Mouse (Mus musculus): ENCODE measurements around the gene Aldh1a7. TPM values are rescaled to one million over a fixed set of nuclear protein-coding genes. Genes with fewer than 3 reads are reported as not detected.

Gene Aldh1a7
- polyA plus RNA-seq (2012; rRNA removed): 0.66 and 0.92 TPM in 2 replicates

GRCm38 (mm10) chr19:20727381-20727780 is at the start of gene Aldh1a7:
Gene Aldh1a7, minus strand, starts transcription at chr19:20727562.
- TF ChIP-seq CTCF (IDR thresholded peaks at IDR 0.05; ENCODE audit: extremely low read depth, insufficient read depth, low read length): no peak
- TF ChIP-seq POLR2A (IDR thresholded peaks at IDR 0.05; ENCODE audit: extremely low read depth, insufficient read depth, low read length): no peak
- no peaks in the 10 kb centered on the region for H3K4me1 ChIP-seq (ENCODE audit: control insufficient read depth, insufficient read depth, low read length)
- H3K27ac ChIP-seq (ENCODE audit: insufficient read depth, low read length): no peak within 1 kb of the TSS
- no peak within 1 kb of the TSS for H3K4me3 ChIP-seq (ENCODE audit: insufficient read depth, low read length)

DNA sequence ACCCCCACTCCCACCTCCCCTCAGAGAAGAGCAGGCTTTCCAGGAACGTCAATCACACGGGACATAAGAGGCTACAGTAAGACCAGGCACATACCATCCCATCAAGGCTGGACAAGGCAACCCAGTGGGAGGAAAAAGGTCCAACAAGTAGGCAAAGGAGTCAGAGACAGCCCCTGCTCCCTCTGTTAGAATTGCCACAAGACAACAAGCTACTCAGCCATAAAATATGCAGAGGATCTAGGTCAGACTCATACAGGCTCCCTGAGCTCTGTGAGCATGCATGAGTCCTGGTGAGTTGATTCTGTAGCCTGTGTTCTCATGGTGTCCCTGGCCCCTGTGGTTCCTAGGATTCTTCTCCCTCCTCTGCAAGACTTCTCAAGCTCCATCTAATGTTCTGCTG is 48.3 kb upstream of the Aldh1a7 start:
- H3K27ac ChIP-seq (ENCODE audit: insufficient read depth, low read length): no peak overlapping the region
- H3K4me1 ChIP-seq (ENCODE audit: control insufficient read depth, insufficient read depth, low read length): no peaks in the 10 kb centered on the region
- H3K4me3 ChIP-seq (ENCODE audit: insufficient read depth, low read length): no peak overlapping the region
- no peak for TF ChIP-seq POLR2A (IDR thresholded peaks at IDR 0.05; ENCODE audit: extremely low read depth, insufficient read depth, low read length)
- no peak for TF ChIP-seq CTCF (IDR thresholded peaks at IDR 0.05; ENCODE audit: extremely low read depth, insufficient read depth, low read length)

- no peak overlapping the region for H3K4me3 ChIP-seq (ENCODE audit: insufficient read depth, low read length)
- no peak for TF ChIP-seq POLR2A (IDR thresholded peaks at IDR 0.05; ENCODE audit: extremely low read depth, insufficient read depth, low read length)
- no peak for TF ChIP-seq CTCF (IDR thresholded peaks at IDR 0.05; ENCODE audit: extremely low read depth, insufficient read depth, low read length)
Measured at GRCm38 (mm10) chr19:20773941-20774340, 46.6 kb upstream of the Aldh1a7 start.

GRCm38 (mm10) chr19:20764214-20764613 is 36.9 kb upstream of the Aldh1a7 start:
- H3K27ac ChIP-seq (ENCODE audit: insufficient read depth, low read length): no peak overlapping the region
- TF ChIP-seq POLR2A (IDR thresholded peaks at IDR 0.05; ENCODE audit: extremely low read depth, insufficient read depth, low read length): no peak
- peak; percentile 53; the same call in 1 of the 2 replicates for TF ChIP-seq CTCF (IDR thresholded peaks at IDR 0.05; ENCODE audit: extremely low read depth, insufficient read depth, low read length)
- H3K4me3 ChIP-seq (ENCODE audit: insufficient read depth, low read length): no peak overlapping the region
- H3K4me1 ChIP-seq (ENCODE audit: control insufficient read depth, insufficient read depth, low read length): no peaks in the 10 kb centered on the region

More at GRCm38 (mm10) chr19:20773941-20774340, 46.6 kb upstream of the Aldh1a7 start:
- Histone ChIP-seq H3K4me1 (ENCODE audit: control insufficient read depth, insufficient read depth, low read length) (no peaks in the 10 kb centered on the region), H3K27ac (ENCODE audit: insufficient read depth, low read length) (no peak overlapping the region)

DNA sequence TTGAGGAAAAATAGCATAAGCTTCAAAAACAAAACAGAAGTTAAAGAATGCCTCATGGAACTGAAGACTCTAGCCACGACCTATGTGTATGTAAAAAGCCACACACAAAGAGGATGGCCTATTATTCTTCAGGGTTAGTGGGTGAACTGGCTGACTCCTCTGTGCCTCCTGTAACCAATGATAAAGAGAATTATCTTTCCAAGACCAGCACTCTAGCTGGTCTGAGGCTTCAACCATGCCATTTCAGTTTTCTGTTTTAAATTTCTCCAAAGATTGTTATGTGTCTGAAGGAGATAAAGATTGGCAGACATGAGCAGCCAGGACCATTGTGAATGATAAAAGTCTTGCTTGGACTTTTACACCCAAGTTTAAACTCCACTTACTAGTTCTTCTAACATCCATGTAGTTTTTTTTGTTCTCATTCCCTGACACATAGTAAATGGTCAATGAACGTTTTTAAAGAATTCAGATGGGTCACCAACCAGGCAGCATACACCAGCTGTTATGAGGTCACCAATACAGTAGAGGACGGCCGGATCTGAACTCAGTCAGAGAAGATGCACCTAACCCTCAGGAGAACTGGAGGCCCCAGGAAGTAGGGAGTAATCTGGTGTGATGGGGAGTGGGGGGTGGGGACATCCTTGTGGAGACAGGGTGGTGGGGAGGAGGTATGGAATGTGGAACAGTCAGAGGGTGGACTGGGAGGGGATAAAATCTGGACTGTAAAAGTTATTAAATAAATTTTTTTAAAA is 34.5 kb upstream of the Aldh1a7 start:
- Histone ChIP-seq H3K4me1 (ENCODE audit: control insufficient read depth, insufficient read depth, low read length) (no peaks in the 10 kb centered on the region), H3K4me3 (ENCODE audit: insufficient read depth, low read length) (no peak overlapping the region), H3K27ac (ENCODE audit: insufficient read depth, low read length) (no peak overlapping the region)
- TF ChIP-seq POLR2A (IDR thresholded peaks at IDR 0.05; ENCODE audit: extremely low read depth, insufficient read depth, low read length): no peak

- Histone ChIP-seq H3K27ac (ENCODE audit: insufficient read depth, low read length) (no peak overlapping the region), H3K4me3 (ENCODE audit: insufficient read depth, low read length) (no peak overlapping the region), H3K4me1 (ENCODE audit: control insufficient read depth, insufficient read depth, low read length) (no peaks in the 10 kb centered on the region)
- no peak for TF ChIP-seq POLR2A (IDR thresholded peaks at IDR 0.05; ENCODE audit: extremely low read depth, insufficient read depth, low read length)
- TF ChIP-seq CTCF (IDR thresholded peaks at IDR 0.05; ENCODE audit: extremely low read depth, insufficient read depth, low read length): no peak
Measured at GRCm38 (mm10) chr19:20761119-20761518, 33.8 kb upstream of the Aldh1a7 start.

GRCm38 (mm10) chr19:20744630-20745029 is 17.3 kb upstream of the Aldh1a7 start:
- H3K4me3 ChIP-seq (ENCODE audit: insufficient read depth, low read length): no peak overlapping the region
- no peak overlapping the region for H3K27ac ChIP-seq (ENCODE audit: insufficient read depth, low read length)
- TF ChIP-seq POLR2A (IDR thresholded peaks at IDR 0.05; ENCODE audit: extremely low read depth, insufficient read depth, low read length) (no peak), CTCF (IDR thresholded peaks at IDR 0.05; ENCODE audit: extremely low read depth, insufficient read depth, low read length) (no peak)
- H3K4me1 ChIP-seq (ENCODE audit: control insufficient read depth, insufficient read depth, low read length): no peaks in the 10 kb centered on the region

GRCm38 (mm10) chr19:20728278-20728677 is 916 bp upstream of the Aldh1a7 start:
- Histone ChIP-seq H3K4me3 (ENCODE audit: insufficient read depth, low read length) (no peak overlapping the region), H3K27ac (ENCODE audit: insufficient read depth, low read length) (no peak overlapping the region), H3K4me1 (ENCODE audit: control insufficient read depth, insufficient read depth, low read length) (no peaks in the 10 kb centered on the region)
- no peak for TF ChIP-seq POLR2A (IDR thresholded peaks at IDR 0.05; ENCODE audit: extremely low read depth, insufficient read depth, low read length)
- no peak for TF ChIP-seq CTCF (IDR thresholded peaks at IDR 0.05; ENCODE audit: extremely low read depth, insufficient read depth, low read length)

DNA sequence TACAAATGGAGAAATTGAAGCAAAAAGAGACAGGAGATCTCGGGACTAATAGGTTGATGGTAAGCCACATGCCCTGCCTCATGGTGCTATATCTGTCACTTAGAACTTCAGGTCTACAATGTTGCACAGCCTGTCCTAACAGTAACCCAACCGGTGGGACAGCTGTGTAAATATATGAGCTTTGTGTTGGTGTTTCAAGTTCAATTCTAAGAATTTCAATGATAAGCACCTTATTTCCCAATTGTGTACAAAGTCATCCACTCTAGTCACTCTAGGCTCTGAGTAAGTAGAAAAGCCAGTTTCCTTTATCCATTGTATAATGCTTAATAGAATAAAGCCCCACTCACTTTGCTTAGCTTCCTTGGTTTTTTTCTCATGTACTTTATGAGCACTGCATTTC is 4.4 kb downstream of the Aldh1a7 start:
- no peaks in the 10 kb centered on the region for H3K4me1 ChIP-seq (ENCODE audit: control insufficient read depth, insufficient read depth, low read length)
- no peak overlapping the region for H3K4me3 ChIP-seq (ENCODE audit: insufficient read depth, low read length)
- TF ChIP-seq POLR2A (IDR thresholded peaks at IDR 0.05; ENCODE audit: extremely low read depth, insufficient read depth, low read length) (no peak), CTCF (IDR thresholded peaks at IDR 0.05; ENCODE audit: extremely low read depth, insufficient read depth, low read length) (no peak)
- no peak overlapping the region for H3K27ac ChIP-seq (ENCODE audit: insufficient read depth, low read length)

DNA sequence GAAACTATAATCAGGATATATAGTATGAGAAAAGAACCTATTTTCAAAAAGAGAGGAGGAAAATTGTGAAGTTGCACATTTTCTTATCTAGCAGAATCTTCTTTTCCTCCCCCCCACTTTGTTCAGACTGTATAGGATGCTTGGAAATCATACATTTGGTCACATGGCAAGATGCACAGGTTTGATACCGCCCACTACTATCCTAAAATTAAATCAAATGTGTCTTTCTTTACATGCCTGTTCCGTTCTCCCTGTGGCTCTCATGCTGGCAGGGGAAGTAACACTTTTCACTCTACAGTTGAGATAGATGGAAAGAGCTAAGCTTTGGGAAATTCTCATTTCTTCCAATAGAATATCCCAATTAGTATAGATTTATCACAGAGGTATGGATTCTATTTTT is 7.1 kb downstream of the Aldh1a7 start:
- no peak overlapping the region for H3K27ac ChIP-seq (ENCODE audit: insufficient read depth, low read length)
- TF ChIP-seq CTCF (IDR thresholded peaks at IDR 0.05; ENCODE audit: extremely low read depth, insufficient read depth, low read length): no peak
- no peak for TF ChIP-seq POLR2A (IDR thresholded peaks at IDR 0.05; ENCODE audit: extremely low read depth, insufficient read depth, low read length)
- H3K4me1 ChIP-seq (ENCODE audit: control insufficient read depth, insufficient read depth, low read length): no peaks in the 10 kb centered on the region
- H3K4me3 ChIP-seq (ENCODE audit: insufficient read depth, low read length): no peak overlapping the region

Data from cortical plate, adult 2 months (tissue).